Mouse (Mus musculus) liver, postnatal 0 days (tissue): ENCODE data around the gene Gm13290. TPM values are rescaled to one million over a fixed set of nuclear protein-coding genes. Genes with fewer than 3 reads are reported as not detected.
A peak's percentile ranks its signal among the peaks of the same experiment; 100 is the strongest.
"Not testable (repeated sequence)": the region's sequence is repeated elsewhere in the genome, so short reads cannot be mapped to it uniquely, and the experiment has no call there.

Source experiments
- ATAC-seq: fragments of 200-750 bp; cut with Nextera tagmentation; 2 replicates; pipeline ENCODE4 v1.8.0; 2017; ENCODE audit warnings: mild to moderate bottlenecking, moderate library complexity
- DNase-seq: peaks from one replicate; pipeline ENCODE4 v3.0.0-alpha.2; 2016
- H3K27ac ChIP-seq: fragments of 300-500 bp; sonication (generic); 2 replicates; pipeline ENCODE4 v1.5.1; 2014; ENCODE audit warnings: antibody characterized with exemption, moderate library complexity, mild to moderate bottlenecking, low read depth
- H3K27me3 ChIP-seq: fragments of 300-500 bp; sonication (generic); 2 replicates; pipeline ENCODE4 v1.6.1; 2014; ENCODE audit warnings: low read length, control low read depth, mixed read lengths; ENCODE audit not compliant: insufficient read depth
- H3K36me3 ChIP-seq: fragments of 300-500 bp; sonication (generic); replicated peaks from 2 replicates; pipeline ENCODE4 v1.6.1; 2014; ENCODE audit warnings: mild to moderate bottlenecking, control low read depth, low read length, moderate library complexity, mixed read lengths; ENCODE audit not compliant: insufficient read depth
- H3K4me1 ChIP-seq: fragments of 300-500 bp; sonication (generic); 2 replicates; pipeline ENCODE4 v1.6.1; 2014; ENCODE audit warnings: antibody characterized with exemption, mild to moderate bottlenecking, control low read depth; ENCODE audit not compliant: insufficient read depth
- H3K4me2 ChIP-seq: fragments of 300-500 bp; sonication (generic); 2 replicates; pipeline ENCODE4 v1.6.1; 2014; ENCODE audit warnings: low read depth, mild to moderate bottlenecking, low read length, moderate library complexity, mixed read lengths
- H3K4me3 ChIP-seq: fragments of 300-500 bp; sonication (generic); 2 replicates; pipeline ENCODE4 v1.5.1; 2014; ENCODE audit warnings: low read depth, low read length
- H3K9ac ChIP-seq: fragments of 300-500 bp; sonication (generic); replicated peaks from 2 replicates; pipeline ENCODE4 v1.6.1; 2014; ENCODE audit warnings: mild to moderate bottlenecking, moderate library complexity
- H3K9me3 ChIP-seq: fragments of 300-500 bp; sonication (generic); 2 replicates; pipeline ENCODE4 v1.6.1; 2016; ENCODE audit warnings: mild to moderate bottlenecking, control low read depth, low read length, mixed read lengths
- CTCF ChIP-seq: sonication (generic); IDR thresholded peaks from 2 replicates; pipeline ENCODE4 v1.5.1; 2016; ENCODE audit warnings: antibody characterized with exemption, low read depth
- EP300 ChIP-seq: IDR thresholded peaks from 2 replicates; pipeline ENCODE4 v1.6.1; 2016; ENCODE audit warnings: antibody characterized with exemption, low read depth, mild to moderate bottlenecking
- WGBS: fragments of 180-500 bp; shearing (Covaris S2); extraction: QIAGEN DNeasy Blood & Tissue Kit; methylation state at CpG from one replicate; pipeline ENCODE4 v1.1.7; 2014; ENCODE audit not compliant: insufficient replicate concordance; 5-methylcytosine and 5-hydroxymethylcytosine counted together
- polyA plus RNA-seq: library from polyadenylated mRNA; unstranded; fragments of >200 nt; fragmentation: Nextera tagmentation; extraction: Ambion mirVana; gene quantifications from 2 replicates; pipeline ENCODE4 v1.2.1, GENCODE M21; 2015

Gm13290 gene
- polyA plus RNA-seq: not detected in 2 replicates

DNA sequence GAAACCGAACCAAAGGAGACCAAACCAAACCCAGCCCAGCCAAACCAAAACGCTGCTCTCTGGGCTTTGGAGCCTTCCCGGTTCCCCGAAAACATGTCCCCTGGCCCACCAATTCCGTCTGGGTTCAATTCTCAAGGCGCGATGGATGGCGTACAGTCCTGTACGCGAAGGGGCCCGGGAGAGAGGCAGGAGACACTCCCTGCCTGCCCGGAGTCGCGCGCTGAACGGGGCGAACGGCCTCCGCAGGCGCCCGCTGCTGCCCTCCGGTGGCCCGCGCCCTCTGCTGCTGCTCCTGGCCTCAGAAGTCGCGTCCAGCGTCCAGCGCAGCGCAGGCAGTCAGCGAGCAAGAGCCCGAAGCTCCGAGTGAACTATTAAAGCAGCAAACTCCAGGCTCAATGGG lies at the start of gene Gm13290:
Gene Gm13290 (plus strand): TSS at position 301 of the 400 bp plus-strand sequence.
- ATAC-seq, H3K27me3 ChIP-seq, H3K4me2 ChIP-seq, H3K9me3 ChIP-seq, DNase-seq, H3K9ac ChIP-seq, H3K36me3 ChIP-seq, H3K4me3 ChIP-seq, H3K27ac ChIP-seq, H3K4me1 ChIP-seq: not testable (repeated sequence)
- no CpG with 5 or more reads among the region's 32 CpGs for WGBS

DNA sequence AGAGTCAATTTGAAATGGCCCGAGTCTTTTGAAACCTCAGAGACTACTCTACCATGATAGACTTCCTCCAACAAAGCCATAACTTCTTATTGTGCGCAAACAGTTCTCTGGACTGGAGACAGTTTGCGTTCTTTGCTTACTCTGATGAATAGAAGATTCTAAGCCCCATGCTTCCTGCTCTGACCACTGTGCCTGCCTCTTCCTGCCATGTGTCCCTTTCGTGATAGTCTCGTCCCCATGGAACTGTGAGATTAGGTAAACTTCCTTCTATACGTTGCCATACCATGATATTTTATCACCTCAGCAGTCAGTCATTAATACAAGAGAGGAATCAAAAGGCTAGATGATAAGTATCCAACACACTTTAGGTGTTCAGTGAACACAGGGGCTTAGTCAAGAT lies 46.9 kb upstream of the Gm13290 start:
- whole genome bisulfite sequencing: 27% methylated on average over 6 of the region's 6 CpGs

GRCm38 (mm10) chr4:88727324-88727723 lies 46.3 kb upstream of the Gm13290 start:
- 0% methylated on average over 1 of the region's 1 CpGs for WGBS

More for the DNA sequence above, 46.9 kb upstream of the Gm13290 start:
- TF ChIP-seq CTCF: no peak
- ATAC-seq (no peak), DNase-seq (no peak)
- peak overlapping the region; percentile 44 for H3K4me2 ChIP-seq
- no peaks in the 10 kb centered on the region for H3K9me3 ChIP-seq
- H3K27ac ChIP-seq: 0 out of 2 replicates have a peak overlapping the region, but pooled peaks have one; percentile 16
- H3K27me3 ChIP-seq: no peaks in the 10 kb centered on the region
- H3K4me3 ChIP-seq: no peak overlapping the region
- no peaks in the 10 kb centered on the region for H3K36me3 ChIP-seq
- H3K9ac ChIP-seq: no peak overlapping the region
- no peaks in the 10 kb centered on the region for H3K4me1 ChIP-seq

GRCm38 (mm10) chr4:88738480-88738879 lies 35.2 kb upstream of the Gm13290 start:
- Histone ChIP-seq H3K27me3 (no peaks in the 10 kb centered on the region), H3K4me2 (no peak overlapping the region), H3K4me1 (no peaks in the 10 kb centered on the region), H3K9ac (no peak overlapping the region), H3K4me3 (no peak overlapping the region), H3K27ac (no peak overlapping the region), H3K36me3 (no peaks in the 10 kb centered on the region), H3K9me3 (no peaks in the 10 kb centered on the region)
- DNase-seq (peak; percentile 87), ATAC-seq (no peak; the same call in 1 of the 2 replicates)
- TF ChIP-seq CTCF (peak; percentile 92), EP300 (no peak)
- WGBS: 2% methylated on average over 2 of the region's 2 CpGs

More at GRCm38 (mm10) chr4:88727324-88727723, 46.3 kb upstream of the Gm13290 start:
- Histone ChIP-seq H3K36me3 (no peaks in the 10 kb centered on the region), H3K4me1 (no peaks in the 10 kb centered on the region), H3K27ac (no peak overlapping the region), H3K9me3 (no peaks in the 10 kb centered on the region), H3K4me2 (peak overlapping the region; percentile 44), H3K4me3 (no peak overlapping the region), H3K27me3 (no peaks in the 10 kb centered on the region), H3K9ac (no peak overlapping the region)
- DNase-seq: peak; percentile 41
- TF ChIP-seq EP300 (no peak), CTCF (peak; percentile 85)
- ATAC-seq: peak; percentile 44; the same call in 1 of the 2 replicates

GRCm38 (mm10) chr4:88739036-88739435 lies 34.6 kb upstream of the Gm13290 start:
- no peak overlapping the region for H3K4me3 ChIP-seq
- no peak overlapping the region for H3K27ac ChIP-seq
- WGBS: 75% methylated on average over 6 of the region's 6 CpGs
- no peaks in the 10 kb centered on the region for H3K9me3 ChIP-seq
- DNase-seq (no peak), ATAC-seq (no peak)
- H3K4me1 ChIP-seq: no peaks in the 10 kb centered on the region
- no peaks in the 10 kb centered on the region for H3K27me3 ChIP-seq
- H3K4me2 ChIP-seq: no peak overlapping the region
- TF ChIP-seq CTCF (no peak), EP300 (no peak)
- no peaks in the 10 kb centered on the region for H3K36me3 ChIP-seq
- no peak overlapping the region for H3K9ac ChIP-seq

- Histone ChIP-seq H3K36me3 (no peaks in the 10 kb centered on the region), H3K27me3 (no peaks in the 10 kb centered on the region), H3K27ac (no peak overlapping the region), H3K4me2 (no peak overlapping the region), H3K9me3 (no peaks in the 10 kb centered on the region), H3K4me1 (no peaks in the 10 kb centered on the region), H3K4me3 (no peak overlapping the region), H3K9ac (no peak overlapping the region)
- DNase-seq (no peak), ATAC-seq (no peak)
- 44% methylated on average over 4 of the region's 4 CpGs for WGBS
- TF ChIP-seq EP300 (no peak), CTCF (no peak)
Measured at GRCm38 (mm10) chr4:88741426-88741825, 32.2 kb upstream of the Gm13290 start.

- ATAC-seq: no peak
- Histone ChIP-seq H3K27ac (no peak overlapping the region), H3K4me2 (no peak overlapping the region), H3K4me1 (no peaks in the 10 kb centered on the region), H3K4me3 (no peak overlapping the region), H3K27me3 (no peaks in the 10 kb centered on the region), H3K9me3 (no peaks in the 10 kb centered on the region), H3K36me3 (no peaks in the 10 kb centered on the region), H3K9ac (no peak overlapping the region)
- no peak for DNase-seq
- peak; percentile 20; the same call in 1 of the 2 replicates for TF ChIP-seq CTCF
- no peak for TF ChIP-seq EP300
- 44% methylated on average over 7 of the region's 7 CpGs for WGBS
Measured at GRCm38 (mm10) chr4:88742771-88743371, 30.8 kb upstream of the Gm13290 start.
